Mouse (Mus musculus) lung, postnatal 0 days (tissue): ENCODE data around the gene Fgf12.

Source experiments
- CTCF ChIP-seq: IDR thresholded peaks from 2 replicates; pipeline ENCODE4 v1.5.1; 2016; ENCODE audit warnings: antibody characterized with exemption, mild to moderate bottlenecking
- EP300 ChIP-seq: IDR thresholded peaks from 2 replicates; pipeline ENCODE4 v1.6.1; 2016; ENCODE audit warnings: antibody characterized with exemption, mild to moderate bottlenecking, control low read depth

- no peak for TF ChIP-seq EP300
- no peak for TF ChIP-seq CTCF
Observed at GRCm38 (mm10) chr16:28752638-28753118, at the start of gene Fgf12.
